24 mouse cellular contexts compared by ENCODE assay signal in genomic region chr10:16650120-16650519, GRCm38 (mm10).
DNase-seq lines count a peak whose midpoint lies in the region; ATAC-seq lines count a peak whose summit lies in the region.
"Had no signal": no experiment of that assay in that cellular context is flagged by ENCODE, and none has a peak within 500 bp of the region (broad histone marks: within the 10 kb centered on the region; RNA-seq: fewer than 3 reads in every experiment).

No protein-coding gene starts in this region.

- no peak overlapping the region for H3K27ac ChIP-seq in heart, embryonic 12.5 days (ENCODE audit: poor library complexity, severe bottlenecking)
- no peak overlapping the region for H3K27ac ChIP-seq in limb, embryonic 11.5 days (replicated peaks; ENCODE audit: low read depth, low read length)
- no peak overlapping the region for H3K27ac ChIP-seq in limb, embryonic 10.5 days
- H3K27ac ChIP-seq in limb, embryonic 13.5 days = no peak overlapping the region
- H3K27ac ChIP-seq: embryonic facial prominence, embryonic 12.5 days; embryonic facial prominence, embryonic 15.5 days; heart, adult 2 months; heart, embryonic 13.5 days; hindbrain, embryonic 15.5 days had no signal

- 5% methylated on average over 1 of the region's 1 CpGs for WGBS in heart, embryonic 12.5 days
- WGBS in limb, embryonic 11.5 days = 75% methylated on average over 1 of the region's 1 CpGs
- 70% methylated on average over 1 of the region's 1 CpGs for WGBS in limb, embryonic 10.5 days
- 50% methylated on average over 1 of the region's 1 CpGs for WGBS in limb, embryonic 13.5 days

- H3K36me3 ChIP-seq in heart, embryonic 12.5 days = no peaks in the 10 kb centered on the region
- no peaks in the 10 kb centered on the region for H3K36me3 ChIP-seq in limb, embryonic 11.5 days (ENCODE audit: control insufficient read depth, insufficient read depth, low read length)
- no peaks in the 10 kb centered on the region for H3K36me3 ChIP-seq in limb, embryonic 10.5 days
- H3K36me3 ChIP-seq in limb, embryonic 13.5 days = no peaks in the 10 kb centered on the region
- H3K36me3 ChIP-seq: embryonic facial prominence, embryonic 12.5 days; embryonic facial prominence, embryonic 15.5 days; heart, embryonic 13.5 days; hindbrain, embryonic 15.5 days had no signal

- H3K9ac ChIP-seq in heart, embryonic 12.5 days = no peak overlapping the region
- no peak overlapping the region for H3K9ac ChIP-seq in limb, embryonic 11.5 days (ENCODE audit: low read length)
- no peak overlapping the region for H3K9ac ChIP-seq in limb, embryonic 13.5 days
- H3K9ac ChIP-seq: embryonic facial prominence, embryonic 12.5 days; embryonic facial prominence, embryonic 15.5 days; forebrain, postnatal 0 days; heart, embryonic 13.5 days; hindbrain, embryonic 15.5 days had no signal

- ATAC-seq in heart, embryonic 12.5 days (ENCODE audit: insufficient number of reproducible peaks, low FRiP score) = peak; percentile 39; the same call in 1 of the 2 replicates
- ATAC-seq in limb, embryonic 11.5 days (ENCODE audit: insufficient number of reproducible peaks, low FRiP score, low TSS enrichment, low read depth) = peak; percentile 51; the same call in 1 of the 2 replicates
- ATAC-seq in limb, embryonic 13.5 days (ENCODE audit: low FRiP score, low read depth) = 0 out of 2 replicates have a peak, but pooled peaks have one; percentile 36
- ATAC-seq: CD4-positive, CD25-positive, alpha-beta regulatory T cell, adult 4 months; forebrain, embryonic 14.5 days; forebrain, postnatal 0 days had no signal

- H3K4me3 ChIP-seq in heart, embryonic 12.5 days = no peak overlapping the region
- no peak overlapping the region for H3K4me3 ChIP-seq in limb, embryonic 11.5 days (ENCODE audit: low read depth, low read length)
- H3K4me3 ChIP-seq in limb, embryonic 10.5 days = no peak overlapping the region
- no peak overlapping the region for H3K4me3 ChIP-seq in limb, embryonic 13.5 days
- H3K4me3 ChIP-seq: embryonic facial prominence, embryonic 12.5 days; embryonic facial prominence, embryonic 15.5 days; heart, adult 2 months; heart, embryonic 13.5 days; hindbrain, embryonic 15.5 days had no signal

- no peak for DNase-seq in heart, adult 11 months
- no peak for DNase-seq in limb, embryonic 11.5 days (ENCODE audit: low spot score)
- no peak for DNase-seq in limb, embryonic 10.5 days (ENCODE audit: low spot score)
- DNase-seq in frontal cortex, postnatal 36 days (ENCODE audit: low spot score in 2 of 2) = no peak
- DNase-seq: adrenal gland, adult 2 months; adrenal gland, postnatal 14 days; cerebellum, adult 11 months; cerebellum, adult 2 months; cerebellum, adult 9-11 months; cerebellum, postnatal 25 days; forebrain, postnatal 0 days; gastrocnemius, postnatal 25 days; heart, adult 2 months; heart, postnatal 14 days; heart, postnatal 4 days; kidney, adult 11 months had no signal

- H3K9me3 ChIP-seq in heart, embryonic 12.5 days (replicated peaks) = no peaks in the 10 kb centered on the region
- H3K9me3 ChIP-seq in limb, embryonic 11.5 days (ENCODE audit: control insufficient read depth, low read length) = no peaks in the 10 kb centered on the region
- H3K9me3 ChIP-seq in limb, embryonic 10.5 days (replicated peaks) = no peaks in the 10 kb centered on the region
- H3K9me3 ChIP-seq in limb, embryonic 13.5 days = no peaks in the 10 kb centered on the region
- H3K9me3 ChIP-seq: embryonic facial prominence, embryonic 12.5 days; embryonic facial prominence, embryonic 15.5 days; heart, embryonic 13.5 days; hindbrain, embryonic 15.5 days had no signal

- peaks cover 7% of the 10 kb centered on the region; the same call in 1 of the 2 replicates for H3K4me1 ChIP-seq in heart, embryonic 12.5 days (replicated peaks)
- H3K4me1 ChIP-seq in limb, embryonic 11.5 days (ENCODE audit: control insufficient read depth, insufficient read depth, low read length) = no peaks in the 10 kb centered on the region
- H3K4me1 ChIP-seq in limb, embryonic 10.5 days = no peaks in the 10 kb centered on the region
- H3K4me1 ChIP-seq in limb, embryonic 13.5 days = no peaks in the 10 kb centered on the region
- H3K4me1 ChIP-seq: embryonic facial prominence, embryonic 12.5 days; embryonic facial prominence, embryonic 15.5 days; hindbrain, embryonic 15.5 days had no signal

- no peaks in the 10 kb centered on the region for H3K27me3 ChIP-seq in heart, embryonic 12.5 days (replicated peaks)
- no peaks in the 10 kb centered on the region for H3K27me3 ChIP-seq in limb, embryonic 11.5 days (ENCODE audit: control insufficient read depth, insufficient read depth, low read length)
- H3K27me3 ChIP-seq in limb, embryonic 10.5 days (ENCODE audit: low read depth, poor library complexity, severe bottlenecking) = no peaks in the 10 kb centered on the region
- no peaks in the 10 kb centered on the region for H3K27me3 ChIP-seq in limb, embryonic 13.5 days
- H3K27me3 ChIP-seq: embryonic facial prominence, embryonic 12.5 days; embryonic facial prominence, embryonic 15.5 days; heart, embryonic 13.5 days; hindbrain, embryonic 15.5 days had no signal

- H3K4me2 ChIP-seq in heart, embryonic 12.5 days = no peak overlapping the region
- no peak overlapping the region for H3K4me2 ChIP-seq in limb, embryonic 11.5 days (ENCODE audit: low read depth, severe bottlenecking)
- H3K4me2 ChIP-seq in limb, embryonic 13.5 days (replicated peaks) = no peak overlapping the region
- H3K4me2 ChIP-seq: embryonic facial prominence, embryonic 12.5 days; embryonic facial prominence, embryonic 15.5 days; heart, embryonic 13.5 days; hindbrain, embryonic 15.5 days had no signal
